Mouse (Mus musculus) mouse embryonic stem cell (cell line): ENCODE results near the gene Nxph4.

ENCODE experiments used
- in situ Hi-C, 2 experiments: fragments of 300-500 bp; cut with MboI; formaldehyde crosslinking; loops; 1 replicate in 1 of 2; 3 replicates in 1 of 2; pipeline ENCODE4 v1.14.3; 2019 to 2020; ENCODE audit warnings: low sequenced_read_pairs in 2 of 2, low pct_unique_long_range_greater_than_20kb in 1 of 2, mixed read lengths in 1 of 2; ENCODE audit not compliant: unreplicated experiment in 1 of 2

Nxph4 gene

DNA sequence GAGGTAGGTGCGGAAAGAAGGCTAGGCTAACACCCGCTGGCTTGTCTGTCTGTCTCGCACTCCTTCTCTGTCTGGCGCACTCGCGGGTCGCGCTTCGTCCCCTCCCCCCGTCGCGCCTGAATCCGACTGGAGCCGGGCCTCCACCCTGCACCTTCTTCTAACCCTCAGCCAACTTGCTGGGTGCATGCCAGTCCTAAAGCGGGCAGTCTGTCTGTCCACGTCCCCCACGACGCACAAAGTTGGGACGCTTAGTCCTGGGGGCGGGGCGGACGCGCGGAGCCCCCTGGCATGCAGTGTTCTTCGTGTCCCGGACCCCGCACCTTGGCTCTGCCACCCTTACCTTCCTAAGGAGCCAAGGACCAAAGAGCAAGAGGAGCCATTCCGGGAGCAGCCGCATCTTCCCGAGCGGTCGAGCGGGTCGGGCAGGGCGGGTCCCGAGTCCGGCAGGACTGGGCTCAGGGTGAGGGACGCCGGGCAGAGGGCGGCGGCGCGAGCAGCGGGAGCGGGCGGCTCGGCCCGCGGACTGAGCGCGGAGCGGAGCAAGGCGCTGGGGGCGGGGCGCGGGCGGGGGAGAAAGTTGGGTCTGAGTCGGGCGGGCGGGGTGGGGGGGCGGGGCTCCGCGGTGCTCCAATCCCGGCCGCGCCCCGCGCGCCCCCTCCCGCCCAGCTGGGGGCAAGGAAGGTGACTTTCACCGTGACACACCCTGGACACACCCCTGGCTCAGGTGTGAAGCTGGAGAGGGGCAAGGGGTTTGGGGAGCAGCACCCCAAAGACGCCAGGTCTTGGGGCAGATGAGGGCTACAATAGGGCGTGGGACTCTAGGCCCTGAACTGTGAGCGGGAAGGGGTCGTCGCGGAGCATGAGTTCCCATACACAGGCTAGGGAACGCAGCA, at the start of gene Nxph4:
Gene Nxph4, minus strand, starts transcription at position 524 of the 893 bp plus-strand sequence.
- in situ Hi-C loops = no loop called here

DNA sequence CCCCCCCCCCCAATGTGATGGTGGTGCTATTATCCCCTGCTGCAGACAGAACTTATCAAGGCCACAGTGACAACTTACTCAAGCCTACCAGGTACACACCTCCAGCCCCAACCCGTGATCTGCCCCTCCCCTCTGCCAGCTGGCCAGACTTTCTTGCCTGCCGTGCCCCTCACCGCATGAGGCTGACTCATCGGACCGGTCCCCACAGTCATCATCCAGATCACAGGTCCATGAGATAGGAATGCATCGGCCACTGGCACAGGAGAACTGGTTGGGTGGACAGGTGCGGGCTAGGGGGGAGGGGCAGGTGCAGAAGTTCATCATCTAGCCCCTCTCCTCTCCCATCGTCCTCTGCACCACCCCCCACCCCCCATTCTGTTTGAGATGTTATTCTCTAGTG, 49.3 kb upstream of the Nxph4 start:
- in situ Hi-C loops = no loop called here

DNA sequence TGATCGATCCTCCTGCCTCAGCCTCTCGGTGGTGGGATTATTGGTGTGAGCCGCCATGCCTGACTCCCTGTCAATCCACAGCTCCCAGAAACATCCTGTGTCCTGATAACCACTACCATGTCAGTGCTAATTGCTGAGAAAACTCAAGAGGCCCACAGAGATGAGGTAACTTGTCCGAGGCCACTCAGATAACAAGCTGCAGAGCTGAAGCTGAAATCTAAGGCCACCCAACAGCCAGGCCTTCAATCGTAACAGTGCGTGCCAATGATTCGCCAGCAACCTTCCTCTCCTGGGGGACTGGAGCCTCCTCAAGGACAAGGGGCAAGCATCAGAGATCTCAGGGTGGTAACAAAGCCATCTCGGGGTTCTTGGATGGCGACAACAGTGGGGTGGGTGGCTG, 46.9 kb upstream of the Nxph4 start:
- in situ Hi-C loops = no loop called here

GRCm38 (mm10) chr10:127577982-127578381, 43.6 kb upstream of the Nxph4 start:
- in situ Hi-C loops = loop anchor here in 1 of 2 experiments (5.0 kb wide), 1 partner anchor 54 kb away; no protein-coding TSS in a partner anchor

DNA sequence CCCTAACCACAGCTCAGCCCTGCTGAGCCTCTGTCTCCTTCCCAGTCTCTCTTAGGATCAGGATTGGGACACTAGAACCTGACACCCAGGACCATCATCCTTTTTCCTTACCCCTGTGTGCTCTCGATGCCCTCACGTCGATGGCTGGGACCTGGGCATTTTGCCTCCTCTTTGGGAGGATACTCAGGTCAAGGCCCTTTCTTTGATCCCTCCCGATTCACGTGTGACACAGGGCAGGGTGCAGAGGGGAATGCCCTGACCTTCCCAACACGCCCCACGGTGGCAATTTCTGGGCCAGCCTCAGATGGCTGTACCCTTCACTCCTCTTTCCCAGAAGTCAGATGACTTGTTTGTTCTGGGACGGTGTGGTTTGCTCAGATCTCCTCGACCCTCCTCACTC, 42.8 kb upstream of the Nxph4 start:
- in situ Hi-C loops = loop anchor here in 1 of 2 experiments (5.0 kb wide), 1 partner anchor 55 kb away; no protein-coding TSS in a partner anchor

DNA sequence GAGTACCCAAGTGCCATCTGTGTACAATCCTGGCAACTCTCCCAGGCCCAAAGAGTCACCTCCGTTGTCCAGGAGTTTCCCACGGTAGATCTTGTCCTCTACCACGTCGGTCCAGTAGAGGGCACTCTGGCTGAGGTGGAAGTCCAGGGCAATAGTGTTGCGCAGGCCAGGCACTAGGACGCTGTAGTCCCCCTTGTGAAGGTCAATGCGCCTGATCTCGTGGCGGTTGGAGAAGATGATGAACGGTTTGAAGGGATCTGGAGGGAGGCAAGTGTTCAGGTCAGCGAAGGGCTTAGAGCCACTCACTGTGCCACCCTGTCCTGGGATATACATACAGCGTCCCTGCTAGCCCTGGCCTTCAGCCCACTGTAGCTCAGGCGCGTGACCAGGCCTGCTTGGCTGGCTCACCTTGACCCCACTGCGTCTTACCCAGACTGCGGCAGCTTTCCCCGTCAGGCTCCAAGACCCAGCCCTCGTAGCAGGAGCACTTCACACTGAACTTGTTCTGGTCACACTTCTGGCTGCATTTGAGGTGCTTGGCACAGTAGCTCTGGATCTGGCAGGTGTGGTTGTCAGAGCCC, 42.1 kb upstream of the Nxph4 start:
- in situ Hi-C loops = loop anchor here in 1 of 2 experiments (5.0 kb wide), 1 partner anchor 56 kb away; no protein-coding TSS in a partner anchor

DNA sequence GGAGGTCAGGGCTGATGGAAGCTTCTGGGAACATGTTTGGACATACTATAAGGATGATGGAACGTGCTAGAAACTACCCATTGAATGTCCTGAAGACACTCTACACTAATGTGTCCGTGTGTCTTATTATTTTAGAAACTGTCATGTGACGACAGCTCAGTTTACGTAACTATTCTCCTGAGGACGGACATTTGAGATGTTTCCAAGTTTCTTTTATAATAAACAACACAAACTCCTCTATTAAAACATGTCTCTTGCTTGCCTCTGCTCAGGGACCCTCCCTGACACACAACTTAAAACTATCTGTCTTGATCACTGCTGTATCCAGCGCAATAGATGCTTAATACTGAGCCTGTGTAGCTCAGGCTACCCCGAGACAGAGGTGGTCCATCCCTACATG, 41.4 kb upstream of the Nxph4 start:
- in situ Hi-C loops = loop anchor here in 1 of 2 experiments (5.0 kb wide), 1 partner anchor 57 kb away; no protein-coding TSS in a partner anchor

DNA sequence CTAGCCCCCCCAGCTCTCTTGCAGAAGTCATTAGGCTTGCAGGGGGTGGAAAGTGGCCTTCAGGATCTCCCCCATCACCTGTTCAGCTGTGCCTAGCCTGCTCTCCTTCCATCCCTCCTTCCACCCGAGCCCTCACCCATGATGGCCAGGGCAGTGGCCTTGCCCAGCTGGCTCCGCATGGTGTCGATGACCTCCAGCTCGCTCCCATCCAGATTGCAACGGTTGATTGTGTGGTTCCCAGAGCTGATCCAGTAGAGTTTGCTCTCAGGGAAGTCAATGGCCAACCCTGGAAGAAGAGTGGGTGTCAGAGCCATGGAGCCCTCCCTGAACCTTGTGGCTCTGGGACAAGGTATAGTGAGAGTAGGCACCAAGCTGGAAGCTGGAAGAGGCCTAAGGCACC, 37.9 kb upstream of the Nxph4 start:
- in situ Hi-C loops = loop anchor here in 1 of 2 experiments (5.0 kb wide), 1 partner anchor 65 kb away; no protein-coding TSS in a partner anchor

DNA sequence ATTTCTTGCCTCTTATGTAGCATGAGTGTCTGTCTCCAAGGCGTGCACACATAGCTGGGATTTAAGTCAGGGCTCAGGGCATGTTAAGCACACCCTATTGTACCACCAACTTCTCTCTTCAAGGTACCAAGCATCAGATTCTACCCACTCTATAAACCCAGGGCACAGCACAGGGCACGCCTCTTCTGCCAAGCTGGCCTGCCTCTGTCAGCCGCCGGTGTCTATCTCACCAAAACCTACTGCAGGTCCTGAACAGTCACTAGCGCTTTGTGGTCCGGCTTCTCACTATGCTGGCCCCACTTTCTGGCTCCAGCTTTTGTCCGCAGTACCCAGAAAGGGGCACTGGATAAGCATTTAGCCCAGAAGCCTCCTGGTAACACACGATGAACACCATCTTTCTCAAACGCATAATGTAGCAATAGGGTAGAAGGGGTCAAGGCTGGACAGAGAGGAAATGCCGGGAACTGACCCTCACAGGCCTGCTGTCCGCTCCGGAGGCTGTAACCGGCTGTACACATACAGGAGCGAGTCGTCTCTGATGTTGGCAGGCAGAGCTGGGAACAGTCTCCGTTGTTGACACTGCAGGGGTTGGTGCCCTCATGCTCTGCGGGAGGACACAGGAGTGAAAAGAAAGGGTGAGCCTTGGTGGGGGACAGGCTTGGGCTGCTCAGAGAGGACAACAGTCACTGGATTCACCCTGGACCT, 36.7 kb upstream of the Nxph4 start:
- in situ Hi-C loops = loop anchor here in 1 of 2 experiments (5.0 kb wide), 1 partner anchor 66 kb away; no protein-coding TSS in a partner anchor

DNA sequence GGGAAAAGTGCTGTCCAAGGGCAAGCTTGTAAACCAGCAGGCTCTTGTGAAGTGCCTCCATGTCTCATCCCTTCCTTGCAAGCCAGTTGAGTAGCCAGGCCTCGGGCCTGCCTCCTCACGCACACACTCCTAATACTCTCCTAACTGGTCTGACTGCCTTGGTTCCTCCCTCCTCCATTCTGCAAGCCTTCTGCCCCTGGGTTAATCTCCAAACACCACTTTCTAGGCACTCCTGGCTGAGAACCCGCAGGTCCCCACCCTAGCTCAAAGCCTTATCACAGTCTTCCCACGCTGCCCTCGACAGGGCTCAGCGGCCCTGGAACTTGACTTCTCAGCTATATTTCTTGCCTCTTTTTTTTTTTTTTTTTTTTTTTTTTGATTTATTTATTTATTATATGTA, 36.0 kb upstream of the Nxph4 start:
- in situ Hi-C loops = loop anchor here in 1 of 2 experiments (5.0 kb wide), 1 partner anchor 67 kb away; no protein-coding TSS in a partner anchor

DNA sequence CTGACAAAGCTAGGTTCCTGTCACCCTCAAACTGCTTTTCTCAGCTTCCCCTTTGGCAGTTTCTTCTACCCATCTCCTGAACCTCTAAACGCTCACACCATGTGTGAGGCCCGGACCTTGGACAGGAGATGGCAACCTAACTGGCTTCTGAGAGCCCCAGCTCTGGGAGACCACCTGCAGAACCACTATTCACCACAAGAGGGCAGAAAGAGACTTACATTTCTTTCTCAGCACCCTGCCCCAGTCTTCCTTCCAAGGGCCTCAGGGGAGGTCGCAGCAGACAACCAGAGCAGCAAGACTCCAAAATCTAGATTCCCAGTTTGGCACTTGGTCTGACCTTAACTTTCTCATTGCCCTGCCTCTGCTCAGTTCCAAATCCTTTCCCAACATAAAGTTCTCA, 35.1 kb upstream of the Nxph4 start:
- in situ Hi-C loops = no loop called here

GRCm38 (mm10) chr10:127566553-127567326, 32.4 kb upstream of the Nxph4 start:
- in situ Hi-C loops = no loop called here

- in situ Hi-C loops = no loop called here
Observed at GRCm38 (mm10) chr10:127564301-127564700, 29.9 kb upstream of the Nxph4 start.

- in situ Hi-C loops = no loop called here
Observed at GRCm38 (mm10) chr10:127563840-127564239, 29.5 kb upstream of the Nxph4 start.

GRCm38 (mm10) chr10:127561145-127561544, 26.8 kb upstream of the Nxph4 start:
- in situ Hi-C loops = no loop called here

DNA sequence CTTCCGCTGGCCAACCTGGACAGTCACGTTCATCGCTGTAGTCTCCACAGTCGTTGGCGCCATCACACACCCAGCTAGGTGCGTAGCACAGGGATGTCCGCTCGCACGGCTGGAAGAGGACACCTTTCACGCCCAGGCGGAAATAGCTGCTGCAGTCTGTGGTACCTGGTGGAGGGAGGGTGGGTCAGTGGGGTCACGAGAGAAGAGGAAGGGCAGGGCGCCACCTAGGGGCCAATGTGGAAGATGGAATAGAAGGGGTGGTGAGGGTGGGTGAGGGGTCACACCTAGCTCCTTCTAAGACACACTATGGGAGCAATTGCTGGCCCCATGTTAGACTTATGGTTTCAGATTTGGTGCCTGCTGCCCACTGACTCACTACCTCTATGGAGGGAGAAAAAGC, 23.0 kb upstream of the Nxph4 start:
- in situ Hi-C loops = no loop called here

- in situ Hi-C loops = no loop called here
Observed at GRCm38 (mm10) chr10:127555703-127556102, 21.3 kb upstream of the Nxph4 start.

- in situ Hi-C loops = no loop called here
Observed at GRCm38 (mm10) chr10:127549892-127550291, 15.5 kb upstream of the Nxph4 start.
